Mouse (Mus musculus) stomach, postnatal 0 days (tissue): ENCODE measurements around the gene Ctnnbip1.

ENCODE experiments used
- CTCF ChIP-seq: IDR thresholded peaks from 2 replicates; pipeline ENCODE4 v1.5.1; 2016; ENCODE audit warnings: antibody characterized with exemption, low read depth, mild to moderate bottlenecking, moderate library complexity
- EP300 ChIP-seq: optimal IDR thresholded peaks from 2 replicates; pipeline ENCODE3; 2016; ENCODE audit warnings: antibody characterized with exemption

DNA sequence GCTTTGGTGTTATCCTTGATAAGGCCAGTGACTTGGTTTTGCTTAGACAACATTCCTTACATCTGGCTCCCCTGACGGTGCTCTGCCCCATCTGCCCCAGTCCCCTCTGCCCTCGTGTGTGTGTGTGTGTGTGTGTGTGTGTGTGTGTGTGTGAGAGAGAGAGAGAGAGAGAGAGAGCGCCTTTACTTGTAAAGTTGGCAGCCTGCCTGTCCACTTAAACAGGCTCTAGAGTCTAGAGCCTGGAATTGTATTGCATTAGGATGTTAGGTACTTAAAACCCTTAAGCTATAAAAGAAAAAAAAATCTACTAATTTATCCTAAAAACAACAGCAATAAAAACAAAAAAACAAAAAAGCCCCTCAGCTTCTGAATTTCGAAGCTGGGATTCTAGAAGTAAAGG, 83.4 kb downstream of the Ctnnbip1 start:
- no peak for TF ChIP-seq CTCF
- no peak for TF ChIP-seq EP300
